Mouse (Mus musculus) cerebellum, adult (tissue): ENCODE data around the gene Ddah1.

Source experiments
- ATAC-seq: cut with Nextera tagmentation; 2 replicates; pipeline ENCODE4 v1.9.2; 2017; ENCODE audit warnings: mild to moderate bottlenecking, moderate library complexity, mixed read lengths; ENCODE audit not compliant: insufficient number of reproducible peaks, low FRiP score, low TSS enrichment

The Ddah1 gene

DNA sequence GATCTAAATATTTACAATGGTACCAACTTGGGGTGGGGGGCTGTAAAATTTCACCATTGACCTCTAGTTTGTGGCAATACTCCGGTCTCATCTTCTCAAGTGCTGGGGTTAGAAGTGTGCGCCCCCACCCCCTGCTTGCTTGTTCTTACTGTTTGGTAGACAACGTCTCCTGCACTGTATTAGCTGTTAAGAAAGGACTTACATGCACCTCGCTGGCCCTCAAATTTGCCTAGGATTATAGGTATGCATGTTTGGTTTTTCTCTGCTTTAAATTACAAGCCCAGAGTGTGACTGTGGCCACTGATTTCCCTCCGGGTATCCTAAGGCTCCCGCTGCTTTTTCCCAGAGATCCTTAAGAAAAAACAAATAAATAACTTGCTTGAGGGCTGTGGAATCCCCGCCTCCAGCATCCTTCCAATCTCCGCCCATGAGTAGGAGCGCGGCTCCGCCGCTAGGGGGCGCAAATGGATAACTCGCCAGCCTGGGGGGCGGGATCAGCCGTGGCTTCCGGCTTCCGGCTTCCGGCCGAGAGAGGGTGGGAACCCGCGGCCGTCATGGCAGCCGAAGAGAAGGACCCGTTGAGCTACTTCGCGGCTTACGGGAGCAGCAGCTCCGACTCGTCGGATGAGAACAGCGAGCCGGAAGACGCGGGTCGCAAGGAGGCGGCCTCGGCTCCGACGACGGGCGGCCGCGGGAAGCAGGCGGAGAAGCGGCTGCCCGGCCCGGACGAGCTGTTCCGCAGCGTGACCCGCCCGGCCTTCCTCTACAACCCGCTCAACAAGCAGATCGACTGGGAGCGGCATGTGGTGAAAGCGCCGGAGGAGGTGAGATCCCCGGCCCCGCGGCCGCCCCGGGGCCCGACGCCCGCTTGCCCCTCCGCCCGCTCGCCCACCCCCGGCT lies 179.3 kb downstream of the Ddah1 start, which contains the start of gene 2410004B18Rik:
TSS of gene 2410004B18Rik (plus strand) at position 510 of the 900 bp plus-strand sequence.
- ATAC-seq, result peak; percentile 89

DNA sequence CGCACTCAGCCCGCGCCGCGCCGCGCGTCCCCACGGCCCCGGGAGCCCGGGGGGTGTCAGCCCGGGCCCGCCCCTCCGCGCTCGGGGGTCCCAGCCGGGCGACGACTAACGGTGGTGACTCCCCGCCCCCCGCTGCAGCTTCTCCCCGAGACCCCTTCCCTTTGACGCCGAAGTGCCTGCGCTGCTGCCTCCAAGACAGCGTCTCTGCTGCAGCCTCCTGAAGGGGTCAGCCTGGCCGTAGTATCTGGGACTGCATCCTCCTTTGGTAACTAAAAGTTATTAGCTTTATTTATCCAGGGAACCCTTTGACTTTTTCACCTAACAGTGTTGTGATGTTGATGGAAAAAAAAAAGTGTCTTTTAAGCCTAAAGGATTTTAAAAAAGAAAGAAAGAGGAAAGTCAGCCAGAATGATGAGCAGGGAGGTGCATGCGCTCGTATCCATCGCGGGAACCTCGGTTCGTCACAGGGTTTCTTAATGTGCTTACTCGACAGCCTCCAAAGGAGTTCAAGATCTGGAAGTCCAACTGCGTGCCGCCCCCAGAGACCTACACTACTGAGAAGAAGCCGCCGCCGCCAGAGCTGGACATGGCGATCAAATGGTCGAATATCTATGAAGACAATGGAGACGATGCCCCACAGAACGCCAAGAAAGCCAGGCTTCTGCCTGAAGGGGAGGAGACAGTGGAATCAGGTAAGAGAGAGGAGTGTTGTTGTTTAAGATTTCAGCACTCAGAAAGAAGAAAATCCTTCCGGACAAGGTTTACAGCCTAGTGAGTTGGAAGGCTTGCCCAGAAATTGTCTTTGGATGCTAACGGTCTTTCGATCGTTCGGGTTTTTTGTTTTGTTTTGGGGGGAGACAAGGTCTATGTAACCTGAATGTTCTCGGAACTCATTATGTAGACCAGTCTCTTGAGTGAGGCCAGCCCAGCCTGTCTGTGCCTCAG lies 180.2 kb downstream of the Ddah1 start:
- peak; percentile 21; the same call in 1 of the 2 replicates for ATAC-seq

DNA sequence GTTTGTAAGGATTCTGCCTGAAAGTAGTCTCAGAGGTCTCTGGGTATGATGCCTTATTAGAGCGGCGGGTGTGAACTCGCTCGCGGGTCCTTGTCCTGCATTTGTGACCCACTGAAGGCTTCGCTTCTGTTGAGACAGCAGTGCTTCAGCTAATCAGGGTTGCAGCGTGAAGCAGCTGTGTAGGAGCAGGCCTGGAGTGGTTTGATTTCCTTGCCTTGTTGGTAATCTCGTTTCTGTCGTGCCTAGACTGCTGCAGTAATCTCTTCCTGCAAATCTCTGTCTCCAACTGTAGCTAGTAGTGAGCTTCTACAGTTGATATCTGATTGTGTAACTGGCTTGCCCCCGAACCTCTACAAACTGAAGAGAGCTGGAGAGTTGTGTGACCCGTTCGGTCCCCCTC lies 180.9 kb downstream of the Ddah1 start:
- no peak for ATAC-seq

DNA sequence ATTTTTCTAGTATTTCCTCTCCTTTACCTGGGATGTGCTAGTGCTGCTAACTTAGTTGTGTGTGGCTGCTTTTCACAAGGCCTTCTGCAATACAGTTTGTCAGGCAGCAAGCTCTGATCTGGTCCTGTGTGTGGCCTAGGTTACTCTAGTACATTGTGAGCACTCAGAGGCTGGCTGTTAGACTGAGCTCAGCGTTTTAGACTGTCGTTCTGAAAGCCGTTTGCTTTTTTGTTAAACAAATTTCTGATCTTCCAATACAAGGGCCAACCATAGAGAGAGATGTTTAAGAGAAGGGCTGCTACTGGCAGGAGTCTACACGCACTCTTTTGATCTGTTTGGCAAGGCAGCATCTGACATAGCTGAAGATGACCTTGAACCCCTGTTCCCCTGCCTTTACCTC lies 181.5 kb downstream of the Ddah1 start:
- ATAC-seq, result no peak

DNA sequence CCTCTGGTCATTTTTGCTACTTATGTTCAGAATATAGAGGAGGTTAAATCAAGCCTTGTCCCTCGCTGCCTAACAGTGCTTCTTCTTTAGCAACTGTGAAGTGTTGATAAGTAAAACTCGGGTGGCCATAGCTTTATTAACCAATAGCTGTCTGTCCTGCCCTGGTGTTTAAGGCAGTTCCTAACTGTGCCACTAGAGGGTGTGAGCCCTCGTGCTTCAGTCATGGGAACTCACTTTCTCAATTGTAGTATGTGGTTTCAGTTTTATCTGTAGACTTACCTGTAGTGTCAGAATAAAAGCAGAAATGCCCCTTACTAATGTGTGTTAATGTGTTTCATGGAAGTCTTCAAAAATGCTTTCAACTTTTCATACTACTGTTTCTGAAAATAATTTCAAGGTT lies 183.5 kb downstream of the Ddah1 start:
- no peak for ATAC-seq
